Comparison of ENCODE assay signal across 9 mouse cellular contexts in the genomic region with DNA sequence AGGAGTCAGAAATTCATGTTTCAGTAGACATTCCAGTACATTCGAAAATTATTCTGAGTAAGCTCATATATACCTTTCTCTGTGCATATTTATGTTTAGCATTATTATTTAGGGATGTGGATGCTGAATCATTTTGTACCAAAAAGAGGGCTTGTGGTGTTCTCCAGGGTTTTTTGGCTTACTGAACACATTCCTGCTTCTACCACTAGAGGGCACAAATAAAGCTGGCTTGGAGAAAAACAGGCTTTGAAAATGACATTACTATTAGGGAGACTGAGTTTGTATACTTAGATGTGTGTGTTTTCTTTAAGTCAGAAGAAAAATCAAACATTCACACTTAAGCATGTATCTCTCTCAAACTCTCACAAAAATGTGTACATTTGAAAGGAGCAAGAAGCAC.
DNase-seq lines count a peak whose midpoint lies in the region; TF ChIP-seq lines count a peak whose summit lies in the region.
"Had no signal": no experiment of that assay in that cellular context is flagged by ENCODE, and none has a peak within 500 bp of the region (broad histone marks: within the 10 kb centered on the region; RNA-seq: fewer than 3 reads in every experiment).

No protein-coding gene starts in this region.

- in situ Hi-C loops in ES-E14 (cut with MboI; ENCODE audit: low sequenced_read_pairs in 2 of 2, unreplicated experiment in 2 of 2), result no loop called here

- no peaks in the 10 kb centered on the region for H3K36me3 ChIP-seq in ES-E14 (ENCODE audit: control insufficient read depth, insufficient read depth, low read length, poor library complexity, severe bottlenecking)
- H3K36me3 ChIP-seq: embryonic facial prominence, embryonic 12.5 days had no signal

- TF ChIP-seq CTCF in layer of hippocampus, adult 2 months (conservative IDR thresholded peaks at IDR 0.05), result peak; percentile 91

- H3K4me1 ChIP-seq in ES-E14 (ENCODE audit: control insufficient read depth in 2 of 2, insufficient read depth in 2 of 2, low read length in 2 of 2, poor library complexity in 1 of 2), result no peaks in the 10 kb centered on the region
- H3K4me1 ChIP-seq: embryonic facial prominence, embryonic 12.5 days had no signal

- no peak overlapping the region for H3K4me3 ChIP-seq in layer of hippocampus, adult 2 months
- H3K4me3 ChIP-seq in ES-E14 (ENCODE audit: insufficient read depth in 1 of 2, low read depth in 1 of 2, low read length in 2 of 2, poor library complexity in 1 of 2, severe bottlenecking in 1 of 2), result no peak overlapping the region
- H3K4me3 ChIP-seq: embryonic facial prominence, embryonic 12.5 days had no signal

- no peak overlapping the region for H3K27ac ChIP-seq in layer of hippocampus, adult 2 months
- no peak overlapping the region for H3K27ac ChIP-seq in ES-E14 (ENCODE audit: insufficient read depth, low read depth, low read length, poor library complexity, severe bottlenecking)
- H3K27ac ChIP-seq: embryonic facial prominence, embryonic 12.5 days had no signal

- H3K9ac ChIP-seq in ES-E14 (ENCODE audit: insufficient read depth, low read depth, low read length, poor library complexity, severe bottlenecking), result no peak overlapping the region
- H3K9ac ChIP-seq: embryonic facial prominence, embryonic 12.5 days had no signal

- H3K9me3 ChIP-seq in ES-E14 (ENCODE audit: control insufficient read depth, insufficient read depth, low read depth, low read length), result no peaks in the 10 kb centered on the region
- H3K9me3 ChIP-seq: embryonic facial prominence, embryonic 12.5 days had no signal

- DNase-seq in adrenal gland, postnatal 10 days, result peak; percentile 12
- no peak for DNase-seq in adrenal gland, adult 8-10 months
- peak; percentile 13 to 35 for DNase-seq in layer of hippocampus, adult 2 months (ENCODE audit: low spot score in 2 of 2)
- DNase-seq in layer of hippocampus, postnatal 36 days, result no peak
- peak; percentile 31 for DNase-seq in ES-E14 (ENCODE audit: low read depth, low spot score)
- peak; percentile 74 for DNase-seq in embryo, embryonic 10.5 days (ENCODE audit: low spot score)
- no peak for DNase-seq in thymus, postnatal 25 days
- DNase-seq in thymus, postnatal 4 days, result no peak

TF ChIP-seq in ES-E14, 5 proteins besides CTCF, POLR2A, EP300 and RAD21:
- TF ChIP-seq ZC3H11A (IDR thresholded peaks at IDR 0.05; ENCODE audit: borderline replicate concordance, low read depth, low read length) (peak; percentile 53), MAFK (IDR thresholded peaks at IDR 0.05; ENCODE audit: insufficient read depth, low read depth, low read length) (no peak)
TF ChIP-seq in ES-E14: peak in this region for 1.

Comparison
In these comparisons a context has a peak if more than half of its experiments do, and no peak if none do; other contexts are left out.
1. DNase-seq: peak in adrenal gland, postnatal 10 days (single experiment), layer of hippocampus, adult 2 months (2 of 2), ES-E14 (single experiment) and embryo, embryonic 10.5 days (single experiment); none in adrenal gland, adult 8-10 months (single experiment), layer of hippocampus, postnatal 36 days (0 of 2), thymus, postnatal 25 days (single experiment) and thymus, postnatal 4 days (single experiment).